Mouse (Mus musculus) spleen, adult 18-20 months (tissue): ENCODE measurements around the gene Mrpl51.
A peak's percentile ranks its signal among the peaks of the same experiment; 100 is the strongest.

Experiments
- DNase-seq, 2 experiments: peaks; one replicate each; pipeline ENCODE4 v3.0.0; 2022; ENCODE audit warnings: mixed read lengths in 2 of 2

The Mrpl51 gene

GRCm38 (mm10) chr6:125195541-125196075, 4.0 kb downstream of the Mrpl51 start:
- no peak for DNase-seq

GRCm38 (mm10) chr6:125196301-125196700, 4.7 kb downstream of the Mrpl51 start:
- no peak for DNase-seq

DNA sequence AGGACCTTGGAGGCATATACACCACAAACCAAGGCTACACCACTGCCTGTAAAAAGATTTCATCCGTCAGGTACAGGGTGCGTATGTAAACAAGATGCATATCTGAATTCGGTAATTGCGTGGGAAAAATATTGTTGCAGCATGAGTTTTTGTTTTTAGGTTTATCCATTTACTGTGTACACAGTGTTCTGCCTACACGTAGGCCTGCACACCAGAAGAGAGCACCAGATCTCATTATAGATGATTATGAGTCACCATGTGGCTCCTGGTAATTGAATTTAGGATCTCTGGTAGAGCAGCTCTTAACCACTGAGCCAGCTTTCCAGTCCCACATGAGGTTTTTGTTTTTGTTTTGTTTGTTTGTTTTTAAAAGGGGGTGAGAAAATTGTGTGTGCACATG, 5.6 kb downstream of the Mrpl51 start:
- DNase-seq = no peak

DNA sequence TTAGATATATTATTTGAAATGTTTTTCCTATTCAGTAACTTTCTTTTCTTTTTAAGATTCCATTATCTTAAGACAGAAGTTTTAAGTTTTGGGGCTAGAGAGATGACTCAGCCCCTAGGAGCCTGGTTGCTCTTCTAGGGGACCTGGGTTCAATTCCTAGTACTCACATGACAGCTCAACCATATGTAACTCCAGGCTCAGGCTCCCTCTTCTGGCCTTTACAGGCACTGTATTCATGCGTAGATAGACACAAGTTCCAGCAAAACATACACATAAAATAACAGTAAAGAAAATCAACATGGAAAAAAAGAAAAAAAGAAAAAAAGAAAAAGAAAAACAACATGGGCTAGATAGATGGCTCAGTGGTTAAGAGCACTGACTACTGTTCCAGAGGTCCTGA, 18.8 kb downstream of the Mrpl51 start:
- DNase-seq = no peak

GRCm38 (mm10) chr6:125212621-125213020, 21.0 kb downstream of the Mrpl51 start:
- no peak for DNase-seq

DNA sequence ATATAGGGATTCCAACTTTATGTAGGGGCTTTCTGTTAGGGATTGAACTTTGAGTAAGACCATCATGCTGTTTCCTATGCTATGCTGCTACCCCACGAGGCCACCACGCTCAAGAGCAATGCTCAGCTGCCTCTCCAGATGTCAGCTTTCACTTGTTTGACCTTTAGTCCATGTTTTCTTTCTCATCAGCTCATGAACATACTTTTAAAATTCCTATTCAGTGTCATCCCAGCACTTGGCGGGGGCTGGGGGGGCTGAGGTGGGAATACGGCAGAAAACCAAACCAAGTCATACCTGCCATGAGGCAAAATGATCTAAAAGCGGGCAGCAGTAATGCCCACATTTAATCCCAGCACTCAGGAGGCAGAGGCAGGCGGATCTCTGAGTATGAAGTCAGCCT, 21.5 kb downstream of the Mrpl51 start:
- DNase-seq = no peak

- DNase-seq = no peak
These were observed 22.1 kb downstream of the Mrpl51 start for GRCm38 (mm10) chr6:125213715-125214114.

- DNase-seq = peak; percentile 91 to 93
These were observed 23.8 kb downstream of the Mrpl51 start, which contains the start of gene Vamp1 for GRCm38 (mm10) chr6:125215148-125215954. Gene Vamp1 (plus strand): TSS chr6:125215551.

DNA sequence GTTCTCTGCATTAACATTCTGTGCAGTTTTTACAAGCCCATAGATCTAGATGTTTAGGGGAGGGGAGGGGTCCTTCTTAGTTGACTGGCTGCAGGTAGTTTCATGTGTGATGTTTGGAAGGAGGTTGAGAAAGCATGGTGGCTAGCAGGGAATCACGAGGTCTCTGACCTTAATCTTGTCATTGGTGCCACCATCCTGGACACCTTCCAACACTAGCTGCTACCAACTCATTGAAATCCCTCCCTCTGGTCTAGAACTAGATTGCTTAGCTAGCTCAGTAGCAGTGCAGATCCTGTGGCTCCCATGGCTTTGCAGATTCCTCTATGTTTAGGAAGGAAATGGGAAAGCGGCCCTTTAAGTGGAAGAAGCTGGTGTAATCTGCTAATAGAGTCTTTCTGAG, 25.3 kb downstream of the Mrpl51 start:
- DNase-seq = no peak

DNA sequence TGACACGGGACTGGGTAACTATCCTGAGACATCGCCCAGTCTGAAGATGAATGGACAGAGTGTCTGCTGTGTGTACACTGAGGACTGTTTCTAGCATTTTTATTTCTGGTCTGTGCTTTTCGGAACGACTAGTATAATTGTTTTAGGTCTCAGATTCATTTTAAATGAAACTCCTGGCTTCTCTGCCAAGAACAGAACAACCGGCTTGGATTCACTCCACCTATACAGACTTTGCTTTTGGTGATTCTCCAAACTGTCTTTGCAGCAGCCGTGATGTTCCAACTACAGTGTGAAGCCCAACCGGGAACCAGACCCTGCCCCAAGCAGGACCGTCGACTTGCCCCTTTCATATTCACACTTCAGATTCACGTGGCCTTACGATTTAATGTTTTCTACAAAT, 26.3 kb downstream of the Mrpl51 start:
- DNase-seq = no peak

- DNase-seq = peak; percentile 23 to 72
These were observed 27.4 kb downstream of the Mrpl51 start for GRCm38 (mm10) chr6:125218963-125219362.

- DNase-seq = peak in 1 of 2 experiments; percentile 7
These were observed 29.6 kb downstream of the Mrpl51 start for GRCm38 (mm10) chr6:125221115-125221745.

- DNase-seq = peak; percentile 64 to 80
These were observed 30.5 kb downstream of the Mrpl51 start for GRCm38 (mm10) chr6:125222146-125222545.

GRCm38 (mm10) chr6:125222577-125222976, 31.0 kb downstream of the Mrpl51 start:
- DNase-seq = no peak

GRCm38 (mm10) chr6:125225518-125226115, 34.0 kb downstream of the Mrpl51 start:
- no peak for DNase-seq

DNA sequence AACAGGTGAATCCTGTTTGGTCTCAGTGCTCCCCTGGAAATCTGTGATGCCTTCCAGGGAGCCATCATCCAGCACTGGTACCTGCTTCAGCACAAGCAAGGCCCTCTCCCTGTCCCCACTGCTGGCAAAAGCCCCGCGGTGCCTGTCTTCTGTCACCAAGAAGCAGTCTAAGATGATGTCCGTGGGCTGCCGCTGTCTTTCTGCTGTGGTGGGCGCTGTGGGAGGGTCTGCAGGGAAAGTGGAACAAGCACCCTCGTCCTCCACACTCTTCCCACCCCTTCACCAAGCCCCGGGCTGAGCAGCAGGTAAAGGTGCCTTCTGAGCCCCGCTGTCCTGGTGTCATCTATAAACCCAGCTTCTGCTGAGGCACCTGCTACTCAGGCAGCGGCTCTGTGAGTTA, 39.0 kb downstream of the Mrpl51 start:
- no peak for DNase-seq

GRCm38 (mm10) chr6:125231117-125232044, 39.8 kb downstream of the Mrpl51 start, which contains the start of gene Tapbpl:
Gene Tapbpl (minus strand): TSS chr6:125231860.
- DNase-seq = peak; percentile 63 to 67

GRCm38 (mm10) chr6:125232045-125232437, 40.4 kb downstream of the Mrpl51 start:
- DNase-seq = no peak

DNA sequence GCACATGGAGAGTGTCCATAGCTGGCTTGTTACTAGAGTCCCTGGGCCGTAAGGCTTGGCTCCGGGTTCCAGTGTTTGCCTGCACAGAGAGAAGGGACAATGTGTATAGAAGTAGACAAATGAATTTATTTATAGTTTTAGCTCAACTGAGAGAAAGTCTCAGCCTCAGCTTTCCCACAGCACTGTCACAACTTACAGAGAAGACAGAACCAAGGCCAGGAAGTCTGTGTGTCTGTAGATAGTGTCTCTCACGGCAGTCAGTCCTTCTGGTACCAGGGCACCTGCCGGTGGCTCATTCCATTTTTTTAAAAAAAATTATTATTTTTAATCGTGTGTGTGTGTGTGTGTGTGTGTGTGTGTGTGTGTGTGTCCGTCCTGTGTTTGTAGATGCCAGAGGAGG, 40.9 kb downstream of the Mrpl51 start:
- no peak for DNase-seq

DNA sequence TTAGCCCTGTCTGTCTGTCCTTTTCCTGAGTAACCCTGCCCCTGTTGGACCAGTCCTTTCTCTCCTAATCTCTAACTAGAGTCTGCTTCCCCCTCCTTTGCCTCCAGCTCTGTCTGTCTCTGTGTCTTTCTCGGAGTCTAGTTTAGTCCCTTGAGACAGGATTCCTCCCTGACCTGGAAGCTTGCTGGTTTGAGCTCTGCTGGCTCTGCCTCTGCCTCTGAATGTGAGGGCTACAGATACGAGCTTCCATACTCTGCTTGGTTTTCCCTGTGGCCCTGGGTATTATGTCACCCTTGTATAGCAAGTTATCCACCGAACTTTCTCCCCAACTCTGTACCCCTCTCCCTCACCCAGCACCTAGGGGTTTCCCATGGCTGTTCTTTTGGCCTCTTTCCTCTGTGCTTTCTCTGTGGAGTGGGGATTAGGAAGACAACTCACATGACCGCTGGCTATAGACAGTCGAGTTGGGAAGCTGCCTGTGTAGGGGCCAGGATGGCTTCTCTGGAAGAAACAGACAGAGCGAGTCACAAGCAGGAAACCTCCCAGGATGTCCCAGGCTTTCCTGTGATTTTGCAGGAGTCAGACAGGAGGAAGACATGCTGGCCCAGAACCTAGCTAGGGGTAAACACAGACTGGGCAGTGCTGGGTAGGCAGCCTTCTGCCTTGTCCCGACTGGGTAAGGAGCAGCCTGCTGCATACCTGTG, 42.4 kb downstream of the Mrpl51 start:
- DNase-seq = no peak

GRCm38 (mm10) chr6:125234520-125234828, 42.9 kb downstream of the Mrpl51 start:
- no peak for DNase-seq

DNA sequence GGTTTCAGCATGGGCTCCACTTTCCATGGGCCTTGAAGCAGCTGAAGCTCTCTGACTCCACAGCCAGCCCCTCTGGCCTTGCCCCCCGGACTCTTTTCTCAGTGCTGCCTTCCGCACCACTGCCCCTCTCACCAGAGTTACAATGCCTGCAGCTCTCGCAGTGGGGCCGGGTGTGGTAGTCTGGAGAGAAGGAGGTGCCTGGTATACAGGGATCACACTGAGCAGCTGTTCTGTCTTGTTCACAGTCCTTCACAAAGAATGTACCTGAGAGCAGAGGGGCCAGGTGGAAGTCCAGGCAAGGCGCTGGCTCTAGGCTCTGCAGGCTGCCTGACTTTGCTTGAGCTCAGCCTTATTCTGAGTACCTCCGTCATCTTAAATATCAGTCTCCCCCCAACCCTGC, 44.7 kb downstream of the Mrpl51 start:
- DNase-seq = no peak
